Mouse (Mus musculus): ENCODE data around the gene Foxk1. TPM values are rescaled to one million over a fixed set of nuclear protein-coding genes. Genes with fewer than 3 reads are reported as not detected.

The Foxk1 gene
- total RNA-seq, 1 experiment, result 10.7 TPM

- in situ Hi-C loops (cut with MboI; ENCODE audit: low sequenced_read_pairs in 2 of 2, unreplicated experiment in 2 of 2), result no loop called here
- TF ChIP-seq CHD2 (IDR thresholded peaks at IDR 0.05; ENCODE audit: low read depth, low read length), result no peak
- no peak for TF ChIP-seq HCFC1 (IDR thresholded peaks at IDR 0.05; ENCODE audit: borderline replicate concordance, insufficient read depth, low read length)
- TF ChIP-seq MAFK (IDR thresholded peaks at IDR 0.05; ENCODE audit: insufficient read depth, low read depth, low read length), result no peak
- TF ChIP-seq ZC3H11A (IDR thresholded peaks at IDR 0.05; ENCODE audit: borderline replicate concordance, low read depth, low read length), result peak; percentile 47; the same call in 1 of the 2 replicates
- TF ChIP-seq ZNF384 (IDR thresholded peaks at IDR 0.05; ENCODE audit: low read depth, low read length), result no peak
- H3K4me3 ChIP-seq (ENCODE audit: insufficient read depth in 1 of 2, low read depth in 1 of 2, low read length in 2 of 2, poor library complexity in 1 of 2, severe bottlenecking in 1 of 2), result no peak overlapping the region
Observed at GRCm38 (mm10) chr5:142498964-142499363, 97.7 kb downstream of the Foxk1 start.

GRCm38 (mm10) chr5:142500918-142501317 lies 99.6 kb downstream of the Foxk1 start:
- no peak for DNase-seq (ENCODE audit: low read depth, low spot score)
- H3K9ac ChIP-seq (ENCODE audit: insufficient read depth, low read depth, low read length, poor library complexity, severe bottlenecking), result no peak overlapping the region
- no peak overlapping the region; the same call in 1 of the 2 replicates for H3K27ac ChIP-seq (ENCODE audit: insufficient read depth, low read depth, low read length, poor library complexity, severe bottlenecking)
- H3K4me1 ChIP-seq (ENCODE audit: control insufficient read depth in 2 of 2, insufficient read depth in 2 of 2, low read length in 2 of 2, poor library complexity in 1 of 2), result peaks cover 0 to 19% of the 10 kb centered on the region in 2 experiments; a peak in 1 of 4 replicates
- in situ Hi-C loops (cut with MboI; ENCODE audit: low sequenced_read_pairs in 2 of 2, unreplicated experiment in 2 of 2), result loop anchor here in 1 of 2 experiments (5.0 kb wide), 1 partner anchor 46 kb away; no protein-coding TSS in a partner anchor
- H3K9me3 ChIP-seq (ENCODE audit: control insufficient read depth, insufficient read depth, low read depth, low read length), result no peaks in the 10 kb centered on the region
- H3K4me3 ChIP-seq (ENCODE audit: insufficient read depth in 1 of 2, low read depth in 1 of 2, low read length in 2 of 2, poor library complexity in 1 of 2, severe bottlenecking in 1 of 2), result no peak overlapping the region
- H3K36me3 ChIP-seq (ENCODE audit: control insufficient read depth, insufficient read depth, low read length, poor library complexity, severe bottlenecking), result no peaks in the 10 kb centered on the region; the same call in 1 of the 2 replicates
- TF ChIP-seq HCFC1 (IDR thresholded peaks at IDR 0.05; ENCODE audit: borderline replicate concordance, insufficient read depth, low read length) (no peak), MAFK (IDR thresholded peaks at IDR 0.05; ENCODE audit: insufficient read depth, low read depth, low read length) (no peak), CHD2 (IDR thresholded peaks at IDR 0.05; ENCODE audit: low read depth, low read length) (no peak), ZNF384 (IDR thresholded peaks at IDR 0.05; ENCODE audit: low read depth, low read length) (no peak), ZC3H11A (IDR thresholded peaks at IDR 0.05; ENCODE audit: borderline replicate concordance, low read depth, low read length) (no peak)

More at GRCm38 (mm10) chr5:142498964-142499363, 97.7 kb downstream of the Foxk1 start:
- no peaks in the 10 kb centered on the region for H3K9me3 ChIP-seq (ENCODE audit: control insufficient read depth, insufficient read depth, low read depth, low read length)
- H3K4me1 ChIP-seq (ENCODE audit: control insufficient read depth in 2 of 2, insufficient read depth in 2 of 2, low read length in 2 of 2, poor library complexity in 1 of 2), result peaks cover 0 to 25% of the 10 kb centered on the region in 2 experiments; a peak in 1 of 4 replicates
- H3K36me3 ChIP-seq (ENCODE audit: control insufficient read depth, insufficient read depth, low read length, poor library complexity, severe bottlenecking), result no peaks in the 10 kb centered on the region; the same call in 1 of the 2 replicates
- peak; percentile 39 for DNase-seq (ENCODE audit: low read depth, low spot score)
- H3K27ac ChIP-seq (ENCODE audit: insufficient read depth, low read depth, low read length, poor library complexity, severe bottlenecking), result no peak overlapping the region
- H3K9ac ChIP-seq (ENCODE audit: insufficient read depth, low read depth, low read length, poor library complexity, severe bottlenecking), result no peak overlapping the region

GRCm38 (mm10) chr5:142502414-142502813 lies 101.1 kb downstream of the Foxk1 start:
- DNase-seq (ENCODE audit: low read depth, low spot score), result peak; percentile 86
- Histone ChIP-seq H3K27ac (ENCODE audit: insufficient read depth, low read depth, low read length, poor library complexity, severe bottlenecking) (no peak overlapping the region), H3K9me3 (ENCODE audit: control insufficient read depth, insufficient read depth, low read depth, low read length) (no peaks in the 10 kb centered on the region), H3K36me3 (ENCODE audit: control insufficient read depth, insufficient read depth, low read length, poor library complexity, severe bottlenecking) (no peaks in the 10 kb centered on the region; the same call in 1 of the 2 replicates), H3K4me3 (ENCODE audit: insufficient read depth in 1 of 2, low read depth in 1 of 2, low read length in 2 of 2, poor library complexity in 1 of 2, severe bottlenecking in 1 of 2) (no peak overlapping the region), H3K9ac (ENCODE audit: insufficient read depth, low read depth, low read length, poor library complexity, severe bottlenecking) (no peak overlapping the region), H3K4me1 (ENCODE audit: control insufficient read depth in 2 of 2, insufficient read depth in 2 of 2, low read length in 2 of 2, poor library complexity in 1 of 2) (peaks cover 0 to 24% of the 10 kb centered on the region in 2 experiments; a peak in 1 of 4 replicates)
- TF ChIP-seq HCFC1 (IDR thresholded peaks at IDR 0.05; ENCODE audit: borderline replicate concordance, insufficient read depth, low read length) (0 out of 2 replicates have a peak, but pooled peaks have one; percentile 37), CHD2 (IDR thresholded peaks at IDR 0.05; ENCODE audit: low read depth, low read length) (no peak), ZC3H11A (IDR thresholded peaks at IDR 0.05; ENCODE audit: borderline replicate concordance, low read depth, low read length) (peak; percentile 54; the same call in 1 of the 2 replicates)
- in situ Hi-C loops (cut with MboI; ENCODE audit: low sequenced_read_pairs in 2 of 2, unreplicated experiment in 2 of 2), result loop anchor here in 1 of 2 experiments (5.0 kb wide), 1 partner anchor 45 kb away; no protein-coding TSS in a partner anchor

- DNase-seq (ENCODE audit: low read depth, low spot score), result no peak
- no peak overlapping the region for H3K27ac ChIP-seq (ENCODE audit: insufficient read depth, low read depth, low read length, poor library complexity, severe bottlenecking)
- H3K36me3 ChIP-seq (ENCODE audit: control insufficient read depth, insufficient read depth, low read length, poor library complexity, severe bottlenecking), result no peaks in the 10 kb centered on the region; the same call in 1 of the 2 replicates
- H3K9ac ChIP-seq (ENCODE audit: insufficient read depth, low read depth, low read length, poor library complexity, severe bottlenecking), result no peak overlapping the region
- TF ChIP-seq MAFK (IDR thresholded peaks at IDR 0.05; ENCODE audit: insufficient read depth, low read depth, low read length) (no peak), CHD2 (IDR thresholded peaks at IDR 0.05; ENCODE audit: low read depth, low read length) (no peak)
- in situ Hi-C loops (cut with MboI; ENCODE audit: low sequenced_read_pairs in 2 of 2, unreplicated experiment in 2 of 2), result loop anchor here in 1 of 2 experiments (5.0 kb wide), 1 partner anchor 43 kb away; no protein-coding TSS in a partner anchor
- H3K4me3 ChIP-seq (ENCODE audit: insufficient read depth in 1 of 2, low read depth in 1 of 2, low read length in 2 of 2, poor library complexity in 1 of 2, severe bottlenecking in 1 of 2), result no peak overlapping the region
- peaks cover 2 to 25% of the 10 kb centered on the region in 2 experiments; a peak in 2 of 4 replicates for H3K4me1 ChIP-seq (ENCODE audit: control insufficient read depth in 2 of 2, insufficient read depth in 2 of 2, low read length in 2 of 2, poor library complexity in 1 of 2)
- H3K9me3 ChIP-seq (ENCODE audit: control insufficient read depth, insufficient read depth, low read depth, low read length), result no peaks in the 10 kb centered on the region
Observed at GRCm38 (mm10) chr5:142504175-142504574, 102.9 kb downstream of the Foxk1 start.
